Mouse (Mus musculus) stomach, embryonic 14.5 days (tissue): ENCODE results near the gene Zbtb16. TPM values are rescaled to one million over a fixed set of nuclear protein-coding genes. Genes with fewer than 3 reads are reported as not detected.
A peak's percentile ranks its signal among the peaks of the same experiment; 100 is the strongest.

Experiments used
- ATAC-seq: fragments of 200-750 bp; cut with Nextera tagmentation; 2 replicates; pipeline ENCODE4 v1.8.0; 2017; ENCODE audit warnings: low read depth, moderate TSS enrichment; ENCODE audit not compliant: insufficient number of reproducible peaks, insufficient read depth, low FRiP score
- H3K27ac ChIP-seq: fragments of 300-500 bp; sonication (generic); 2 replicates; pipeline ENCODE4 v1.5.1; 2014; ENCODE audit warnings: mild to moderate bottlenecking, low read length, moderate library complexity, mixed read lengths
- H3K27me3 ChIP-seq: fragments of 300-500 bp; sonication (generic); 2 replicates; pipeline ENCODE4 v1.6.1; 2014; ENCODE audit warnings: low read length, control low read depth, mixed read lengths; ENCODE audit not compliant: control insufficient read depth, insufficient read depth
- H3K36me3 ChIP-seq: fragments of 300-500 bp; sonication (generic); 2 replicates; pipeline ENCODE4 v1.6.1; 2014; ENCODE audit warnings: mild to moderate bottlenecking, control low read depth, low read length, moderate library complexity, mixed read lengths; ENCODE audit not compliant: control insufficient read depth, insufficient read depth
- H3K4me1 ChIP-seq: fragments of 300-500 bp; sonication (generic); 2 replicates; pipeline ENCODE4 v1.6.1; 2014; ENCODE audit warnings: low read length, control low read depth, mixed read lengths; ENCODE audit not compliant: control insufficient read depth, insufficient read depth
- H3K4me2 ChIP-seq: fragments of 300-500 bp; sonication (generic); replicated peaks from 2 replicates; pipeline ENCODE4 v1.6.1; 2014; ENCODE audit warnings: low read depth, low read length, control low read depth
- H3K4me3 ChIP-seq: fragments of 300-500 bp; sonication (generic); 2 replicates; pipeline ENCODE4 v1.5.1; 2014; ENCODE audit warnings: low read depth, low read length, control low read depth
- H3K9ac ChIP-seq: fragments of 300-500 bp; sonication (generic); replicated peaks from 2 replicates; pipeline ENCODE4 v1.6.1; 2014; ENCODE audit warnings: low read depth, mild to moderate bottlenecking, control low read depth, low read length, moderate library complexity, mixed read lengths
- H3K9me3 ChIP-seq: fragments of 300-500 bp; sonication (generic); 2 replicates; pipeline ENCODE4 v1.6.1; 2016; ENCODE audit warnings: low read depth, low read length, control low read depth; ENCODE audit not compliant: control insufficient read depth
- WGBS: fragments of 180-500 bp; shearing (Covaris S2); extraction: QIAGEN DNeasy Blood & Tissue Kit; methylation state at CpG from one replicate; pipeline ENCODE4 v1.1.7; 2014; 5-methylcytosine and 5-hydroxymethylcytosine counted together
- polyA plus RNA-seq: library from polyadenylated mRNA; unstranded; fragments of >200 nt; fragmentation: Nextera tagmentation; extraction: Ambion mirVana; gene quantifications from 2 replicates; pipeline ENCODE4 v1.2.1, GENCODE M21; 2014

Gene Zbtb16
- polyA plus RNA-seq, 1 experiment from 2014 or later: 6.6 TPM

DNA sequence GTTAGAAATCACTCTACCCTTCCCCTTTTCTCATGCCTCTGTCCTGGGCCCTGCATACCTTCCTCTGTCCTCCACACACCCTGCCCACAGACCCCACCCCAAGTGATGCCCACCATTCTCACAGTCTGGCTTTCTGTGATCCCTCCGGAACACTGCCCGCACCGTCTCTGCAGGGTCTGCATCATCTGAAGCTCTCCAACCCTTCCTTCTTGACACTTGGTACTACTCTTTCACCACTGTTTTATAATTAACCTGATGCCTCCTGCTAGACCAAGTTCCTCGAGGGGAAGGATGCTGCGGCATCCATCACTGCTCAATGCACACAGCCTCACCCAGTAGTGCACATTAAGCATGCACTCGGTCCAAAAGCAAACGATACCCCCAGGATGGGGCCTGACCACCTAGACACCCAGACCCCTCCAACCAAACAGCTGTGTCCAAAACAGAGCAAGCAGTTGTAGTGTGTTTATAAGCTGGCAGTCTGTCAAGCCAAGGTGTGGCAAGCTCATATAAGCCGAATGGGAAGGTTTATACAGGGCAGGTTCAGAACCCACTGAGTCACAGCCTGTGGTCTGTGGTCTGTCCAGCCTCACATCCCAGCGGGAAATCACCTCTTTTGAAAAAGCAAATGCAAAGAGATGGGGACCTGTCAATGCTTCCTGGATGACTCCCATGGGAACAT, 97.1 kb downstream of the Zbtb16 start:
- H3K27me3 ChIP-seq: no peaks in the 10 kb centered on the region
- 77% methylated on average over 9 of the region's 9 CpGs for WGBS
- peaks cover 39% of the 10 kb centered on the region for H3K4me1 ChIP-seq
- H3K9ac ChIP-seq: no peak overlapping the region
- H3K27ac ChIP-seq: no peak overlapping the region
- ATAC-seq: no peak
- no peak overlapping the region for H3K4me3 ChIP-seq
- H3K9me3 ChIP-seq: no peaks in the 10 kb centered on the region
- no peaks in the 10 kb centered on the region for H3K36me3 ChIP-seq
- no peak overlapping the region for H3K4me2 ChIP-seq

DNA sequence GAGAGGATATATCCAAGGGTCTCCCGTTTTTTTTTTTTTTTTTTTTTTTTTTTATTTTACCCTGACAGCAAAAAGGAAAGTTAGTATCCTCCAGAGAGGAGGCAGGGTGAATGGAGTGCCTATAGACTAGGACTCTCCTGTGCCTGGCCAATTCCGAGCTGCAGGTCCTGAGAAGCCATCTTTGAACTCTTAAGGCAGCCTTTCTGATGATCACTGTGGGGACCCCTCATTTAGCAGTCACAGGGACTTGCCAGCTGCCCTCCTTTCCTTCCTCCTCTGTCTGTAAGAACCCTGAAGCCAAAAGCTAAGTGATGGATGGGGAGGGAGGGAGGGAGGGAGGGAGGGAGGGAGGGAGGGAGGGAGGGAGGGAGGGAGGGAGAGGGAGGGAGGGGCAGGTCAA, 98.1 kb downstream of the Zbtb16 start:
- ATAC-seq: no peak
- H3K4me2 ChIP-seq: peak overlapping the region; percentile 22; the same call in 1 of the 2 replicates
- no peak overlapping the region for H3K4me3 ChIP-seq
- no peaks in the 10 kb centered on the region for H3K27me3 ChIP-seq
- H3K36me3 ChIP-seq: no peaks in the 10 kb centered on the region
- 17% methylated on average over 2 of the region's 2 CpGs for WGBS
- peak overlapping the region; percentile 28; the same call in 1 of the 2 replicates for H3K27ac ChIP-seq
- H3K4me1 ChIP-seq: peaks cover 42% of the 10 kb centered on the region
- H3K9ac ChIP-seq: no peak overlapping the region
- no peaks in the 10 kb centered on the region for H3K9me3 ChIP-seq

DNA sequence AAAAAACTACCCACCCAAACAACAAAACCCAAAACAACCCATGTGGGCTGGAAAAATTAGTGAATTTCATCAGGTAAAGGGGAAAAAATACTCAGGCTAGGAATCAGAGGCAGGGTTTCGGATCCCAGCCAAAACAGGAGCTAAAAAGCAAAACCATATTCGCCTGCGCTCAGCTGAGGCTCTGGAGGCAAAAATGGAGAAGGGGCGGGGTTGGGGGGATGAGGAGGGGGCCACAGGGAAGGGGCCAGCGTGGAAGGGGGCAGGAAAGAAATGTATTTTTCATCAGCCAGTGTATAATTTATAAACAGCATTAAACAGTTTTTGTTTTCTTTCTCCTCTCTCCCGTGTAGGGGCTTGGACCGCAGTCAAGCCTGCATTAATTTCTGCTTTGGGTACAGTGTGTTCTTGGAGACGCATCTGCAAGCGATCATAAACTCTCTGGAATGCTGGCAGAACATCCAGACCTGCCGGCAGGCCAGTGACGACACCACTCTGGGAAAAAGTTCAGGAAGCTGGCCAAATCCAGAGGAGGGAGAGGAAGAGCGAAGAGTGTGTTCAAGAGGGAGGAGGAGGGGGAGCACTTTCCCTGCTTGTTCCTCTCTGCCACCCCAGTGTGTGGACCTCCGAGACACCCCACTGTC, 98.7 kb downstream of the Zbtb16 start:
- Histone ChIP-seq H3K36me3 (no peaks in the 10 kb centered on the region), H3K4me2 (peak overlapping the region; percentile 22), H3K27ac (peak overlapping the region; percentile 28; the same call in 1 of the 2 replicates), H3K9ac (no peak overlapping the region), H3K4me1 (peaks cover 42% of the 10 kb centered on the region), H3K4me3 (no peak overlapping the region), H3K27me3 (no peaks in the 10 kb centered on the region), H3K9me3 (no peaks in the 10 kb centered on the region)
- ATAC-seq: peak; percentile 56; the same call in 1 of the 2 replicates
- WGBS: 22% methylated on average over 13 of the region's 13 CpGs

DNA sequence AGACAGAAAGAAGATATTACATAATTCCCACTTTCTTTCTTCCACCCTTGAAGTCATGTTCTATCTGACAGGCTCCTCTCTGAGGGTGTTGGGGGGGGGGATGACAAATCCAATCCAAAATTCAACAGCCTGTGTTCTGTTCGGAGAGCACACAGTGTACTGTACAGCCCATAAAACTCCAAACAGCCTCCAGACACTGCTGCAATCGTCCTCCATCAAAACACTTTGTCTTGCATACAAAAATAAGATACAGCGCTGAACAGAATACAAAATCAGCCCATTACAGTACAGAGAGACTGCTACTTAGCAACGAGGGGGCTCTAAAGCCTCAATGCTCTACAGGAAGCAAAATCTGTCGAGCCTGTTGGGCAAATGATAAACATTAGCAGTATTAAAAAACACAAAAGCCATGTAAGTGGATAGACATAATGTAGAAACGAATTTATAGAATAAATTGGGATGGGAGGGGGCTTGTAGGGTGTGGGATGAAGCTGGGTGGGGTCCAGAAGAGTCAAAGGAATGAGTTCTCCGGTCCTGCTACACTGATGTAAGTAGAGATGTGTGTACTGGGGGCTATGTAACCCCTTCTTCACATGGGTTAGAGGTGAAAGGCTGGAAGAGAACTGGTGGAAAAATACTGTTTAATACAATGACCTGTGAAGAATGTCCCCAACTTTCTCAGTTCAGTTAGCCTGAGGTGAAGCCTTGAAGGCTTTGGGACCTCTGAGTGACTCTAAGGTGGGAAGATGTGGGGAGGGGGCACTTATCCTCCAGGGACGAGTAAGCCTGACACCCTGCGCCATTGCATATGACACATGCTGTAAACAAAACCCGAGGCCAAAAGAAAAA, 99.4 kb downstream of the Zbtb16 start:
- Histone ChIP-seq H3K4me1 (peaks cover 42% of the 10 kb centered on the region), H3K4me3 (no peak overlapping the region), H3K27me3 (no peaks in the 10 kb centered on the region), H3K4me2 (peak overlapping the region; percentile 22), H3K9me3 (no peaks in the 10 kb centered on the region), H3K36me3 (no peaks in the 10 kb centered on the region), H3K27ac (no peak overlapping the region; the same call in 1 of the 2 replicates), H3K9ac (no peak overlapping the region)
- WGBS: 33% methylated on average over 10 of the region's 10 CpGs
- no peak for ATAC-seq

DNA sequence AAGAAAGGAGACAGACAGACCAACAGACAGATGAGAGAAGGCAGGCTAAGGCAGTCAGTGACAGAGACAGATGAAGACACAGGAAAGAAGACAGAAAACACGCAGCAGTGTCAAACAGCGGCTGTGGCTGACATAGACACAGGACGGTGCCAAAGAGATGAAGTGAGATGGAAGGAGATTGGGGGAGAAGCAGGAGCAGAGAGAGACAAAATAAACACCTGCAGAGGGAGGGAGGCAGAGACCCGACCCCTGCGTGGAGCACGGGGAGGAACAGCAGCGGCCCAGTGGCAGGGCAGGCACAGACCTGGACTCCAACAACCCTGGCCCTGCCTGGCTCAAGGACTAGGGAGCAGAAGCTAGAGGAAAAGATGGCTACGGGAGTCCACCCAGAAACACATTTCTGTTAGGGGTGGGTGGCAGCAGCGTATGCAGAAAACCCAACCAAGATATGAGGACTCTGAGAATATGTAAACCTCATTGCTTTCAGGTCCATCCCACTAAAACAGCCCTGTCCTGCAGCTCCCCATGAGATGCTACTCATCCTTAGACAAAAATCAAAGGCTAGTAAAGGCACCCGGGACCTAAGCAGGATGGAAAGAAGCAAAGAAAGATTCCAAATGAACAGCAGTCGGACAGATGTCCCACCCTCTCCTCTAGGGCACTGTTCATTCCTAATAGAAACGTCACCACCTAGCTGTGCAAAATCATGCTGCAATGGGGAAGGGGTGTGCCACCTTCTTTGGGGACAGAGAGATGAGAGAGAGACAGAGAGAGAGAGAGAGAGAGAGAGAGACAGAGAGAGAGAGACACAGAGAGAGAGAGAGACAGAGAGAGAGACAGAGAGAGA, 100.3 kb downstream of the Zbtb16 start:
- WGBS: 36% methylated on average over 12 of the region's 12 CpGs
- Histone ChIP-seq H3K4me3 (no peak overlapping the region), H3K4me2 (no peak overlapping the region), H3K9me3 (no peaks in the 10 kb centered on the region), H3K36me3 (no peaks in the 10 kb centered on the region), H3K9ac (no peak overlapping the region), H3K27me3 (no peaks in the 10 kb centered on the region), H3K4me1 (peaks cover 38% of the 10 kb centered on the region), H3K27ac (no peak overlapping the region)
- ATAC-seq: no peak

DNA sequence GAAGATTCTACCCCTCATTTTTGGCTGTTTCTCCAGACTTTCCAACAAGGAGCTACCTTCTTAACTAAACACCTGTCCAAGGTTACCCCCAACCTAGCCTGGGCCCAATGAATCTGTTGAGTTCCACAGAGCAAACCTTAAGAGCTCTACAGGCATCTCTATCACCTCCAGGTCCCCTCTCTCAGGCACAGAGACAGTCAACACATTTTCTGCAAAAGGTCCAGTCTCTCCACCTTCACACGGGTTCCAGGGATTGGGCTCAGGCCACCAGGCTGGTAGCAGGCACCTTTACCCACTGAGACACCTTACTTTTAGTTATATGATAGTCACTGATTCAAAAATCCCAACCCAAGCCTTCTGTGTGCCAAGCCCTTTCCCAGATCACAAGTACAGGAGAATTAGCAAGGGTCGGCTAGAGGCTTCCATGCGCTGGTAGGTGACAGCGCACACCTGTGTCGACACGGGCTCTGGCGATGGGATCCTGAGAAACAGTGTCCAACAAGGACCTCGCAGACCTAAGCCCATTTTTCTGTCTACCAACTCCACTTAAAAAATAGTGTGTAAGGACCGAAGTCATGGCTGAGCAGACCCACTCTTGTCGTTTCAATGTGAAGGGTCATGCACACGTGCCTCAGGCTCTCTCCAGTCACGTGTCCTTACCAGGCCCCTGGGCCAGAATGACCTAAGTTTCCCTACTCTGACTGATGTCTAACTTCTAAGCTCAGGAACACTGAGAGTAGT, 101.1 kb downstream of the Zbtb16 start:
- no peak overlapping the region for H3K9ac ChIP-seq
- no peak for ATAC-seq
- H3K4me3 ChIP-seq: no peak overlapping the region
- no peak overlapping the region for H3K27ac ChIP-seq
- no peaks in the 10 kb centered on the region for H3K9me3 ChIP-seq
- peaks cover 31% of the 10 kb centered on the region for H3K4me1 ChIP-seq
- 75% methylated on average over 12 of the region's 12 CpGs for WGBS
- H3K4me2 ChIP-seq: no peak overlapping the region
- H3K36me3 ChIP-seq: no peaks in the 10 kb centered on the region
- no peaks in the 10 kb centered on the region for H3K27me3 ChIP-seq

DNA sequence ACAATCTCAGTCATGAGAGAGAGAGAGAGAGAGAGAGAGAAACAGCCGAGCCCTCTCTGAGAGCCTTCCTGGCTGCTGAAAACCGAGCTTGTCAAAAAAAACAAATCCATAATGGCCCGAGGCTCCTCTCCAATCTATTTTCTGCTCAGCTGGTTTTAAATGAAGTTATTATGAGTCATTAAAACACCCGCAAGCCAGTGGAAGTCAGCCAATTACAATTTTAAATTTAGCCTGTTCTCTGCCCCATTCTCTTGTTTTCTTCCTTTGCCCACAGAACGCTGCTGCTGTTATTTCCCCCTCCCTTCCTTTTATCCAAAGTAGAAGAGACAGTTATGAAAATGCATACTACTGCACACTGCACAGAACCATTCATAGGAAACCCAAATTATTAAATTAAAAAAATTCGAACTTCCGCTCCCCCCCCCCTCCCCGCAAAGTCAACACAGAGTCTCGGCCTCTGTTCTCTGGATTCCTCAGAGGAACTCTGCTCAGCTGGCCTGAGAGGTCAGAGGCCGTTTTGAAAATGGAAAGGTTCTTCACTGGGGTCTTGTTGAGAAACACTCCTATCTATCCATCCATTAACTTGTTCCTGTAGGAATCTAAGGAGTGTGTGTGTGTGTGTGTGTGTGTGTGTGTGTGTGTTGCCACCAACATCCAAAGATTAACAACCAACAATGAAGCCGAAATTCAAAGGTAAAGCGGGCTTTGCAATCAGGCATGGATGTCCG, 102.0 kb downstream of the Zbtb16 start:
- WGBS: 34% methylated on average over 13 of the region's 13 CpGs
- H3K27ac ChIP-seq: no peak overlapping the region

More for the DNA sequence above, 102.0 kb downstream of the Zbtb16 start:
- H3K4me3 ChIP-seq: no peak overlapping the region
- peaks cover 28% of the 10 kb centered on the region for H3K4me1 ChIP-seq
- H3K9ac ChIP-seq: no peak overlapping the region
- H3K4me2 ChIP-seq: no peak overlapping the region
- H3K36me3 ChIP-seq: no peaks in the 10 kb centered on the region
- no peaks in the 10 kb centered on the region for H3K27me3 ChIP-seq
- no peak for ATAC-seq
- no peaks in the 10 kb centered on the region for H3K9me3 ChIP-seq
